Mouse (Mus musculus) right cerebral cortex, adult 2 months (tissue): ENCODE results near the gene Cdkal1.
A peak's percentile ranks its signal among the peaks of the same experiment; 100 is the strongest.

Experiments used
- DNase-seq, 2 experiments: peaks; one replicate each; pipeline ENCODE4 v3.0.0; 2021 to 2022; ENCODE audit warnings: low spot score in 2 of 2

Gene Cdkal1

DNA sequence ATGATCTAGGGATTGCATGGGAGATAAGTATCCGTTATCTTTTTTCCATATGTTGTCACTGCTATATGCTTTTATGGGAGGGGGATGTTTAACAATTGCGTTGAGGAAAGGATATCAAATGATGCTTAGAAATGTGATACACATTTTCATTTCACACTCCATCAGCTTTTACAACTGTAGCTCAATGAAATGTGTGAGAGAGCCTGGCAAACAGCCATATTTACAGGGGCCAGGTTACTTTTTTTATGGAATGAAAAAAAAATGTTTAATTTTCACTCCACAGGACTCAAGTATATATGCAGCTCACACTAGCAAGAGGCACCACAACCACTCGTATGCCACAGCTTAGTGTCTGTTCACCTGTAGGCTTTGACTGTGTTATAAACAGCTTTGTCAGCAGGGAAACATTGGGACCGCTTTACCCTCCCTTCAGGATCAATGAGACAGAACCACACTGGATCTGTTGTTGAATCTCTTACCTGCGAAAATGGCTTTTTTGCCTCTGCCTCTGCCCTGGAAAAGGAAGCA lies 501.5 kb downstream of the Cdkal1 start:
- no peak for DNase-seq

DNA sequence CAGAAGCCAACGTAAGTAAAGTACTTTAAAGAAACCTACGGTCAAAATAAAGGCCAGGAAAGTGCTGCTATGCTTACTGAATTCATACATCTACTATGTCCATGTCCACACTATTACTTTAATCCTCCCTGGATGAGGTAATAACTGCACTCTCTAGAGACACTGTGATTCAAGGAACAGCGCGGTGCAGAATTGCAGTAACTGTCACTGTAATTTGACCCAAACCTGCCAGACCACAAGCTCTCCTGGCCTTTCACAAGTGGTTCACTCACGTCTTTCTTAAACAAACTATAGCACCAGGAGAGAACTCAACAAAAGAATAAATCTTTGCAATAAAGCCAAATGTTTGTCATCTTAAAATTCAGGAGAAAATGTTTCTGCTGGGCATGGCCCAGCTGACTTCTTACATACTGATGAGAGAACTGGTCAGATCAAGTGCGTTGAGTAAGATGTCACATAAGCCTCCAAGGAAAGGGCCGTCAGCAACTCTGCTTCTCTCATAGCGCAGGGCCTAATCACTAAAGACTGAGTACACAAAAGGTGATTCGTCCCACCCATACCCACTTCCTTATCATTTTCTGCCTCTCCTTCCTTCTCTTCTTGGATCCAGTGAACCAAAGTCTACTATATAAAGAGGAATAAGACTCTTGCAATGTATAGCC lies 504.3 kb downstream of the Cdkal1 start:
- no peak for DNase-seq

DNA sequence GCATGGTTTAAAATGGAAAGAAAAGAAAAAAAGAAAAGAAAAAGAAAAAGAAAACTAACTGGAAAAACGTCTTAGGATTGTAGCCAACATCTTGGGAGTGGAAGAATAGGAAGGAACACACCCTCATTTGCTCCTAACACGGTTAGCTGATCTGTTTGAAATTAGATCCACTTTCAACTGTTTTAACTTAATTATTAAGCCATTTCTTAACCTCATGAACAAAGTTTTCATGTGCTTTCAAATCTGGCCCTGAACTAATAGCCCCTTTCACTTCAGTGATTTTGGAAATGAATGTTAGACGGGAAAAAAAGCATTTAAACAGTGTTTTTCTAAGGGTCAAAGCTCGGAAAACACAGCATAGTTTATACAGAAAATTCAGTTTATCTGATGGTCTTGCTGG lies 505.5 kb downstream of the Cdkal1 start:
- DNase-seq: no peak

DNA sequence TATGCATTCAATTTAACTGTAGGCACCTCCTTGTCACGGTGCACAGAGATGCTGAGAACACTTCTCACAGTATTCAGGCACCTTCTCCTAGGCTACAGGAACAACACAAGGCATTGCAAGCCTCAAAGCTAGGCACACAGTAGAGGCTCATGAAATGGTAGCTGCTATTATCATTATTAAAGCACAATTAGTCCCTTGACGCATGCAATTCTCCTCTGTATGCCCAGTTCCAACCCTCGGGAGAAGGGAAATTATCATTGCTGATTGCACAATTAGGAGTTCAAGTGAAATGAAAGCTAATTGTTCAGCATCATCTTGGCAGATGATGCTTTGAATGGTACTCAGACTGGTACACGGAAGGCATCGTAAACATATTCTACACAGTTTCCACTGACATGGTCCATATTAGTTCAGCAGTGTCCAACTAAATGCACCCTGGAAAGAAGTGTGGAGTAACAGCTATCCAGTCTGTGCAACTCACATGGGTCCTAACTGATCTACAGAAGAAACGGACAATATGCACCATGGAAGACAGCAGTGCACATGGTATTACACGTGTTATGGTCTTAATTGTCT lies 506.0 kb downstream of the Cdkal1 start:
- DNase-seq: no peak

DNA sequence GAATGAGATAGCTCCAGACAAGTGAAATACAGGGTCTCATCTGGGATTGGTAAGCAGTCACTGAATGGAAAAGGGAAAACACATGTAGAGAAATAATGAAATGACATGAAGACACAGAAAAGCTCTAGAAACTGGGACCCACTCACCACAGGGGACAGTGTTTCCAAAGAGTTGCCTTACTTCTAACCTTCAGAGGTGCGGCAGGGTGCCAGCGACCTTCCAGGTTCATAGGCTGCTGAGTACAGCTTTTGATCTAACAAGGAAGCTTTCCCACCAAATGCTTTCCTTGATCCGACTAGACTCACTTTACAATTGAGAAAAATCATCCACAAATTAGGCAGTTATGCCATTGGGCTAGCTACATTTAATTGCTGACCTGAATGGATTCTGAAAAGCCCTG lies 507.1 kb downstream of the Cdkal1 start:
- no peak for DNase-seq

DNA sequence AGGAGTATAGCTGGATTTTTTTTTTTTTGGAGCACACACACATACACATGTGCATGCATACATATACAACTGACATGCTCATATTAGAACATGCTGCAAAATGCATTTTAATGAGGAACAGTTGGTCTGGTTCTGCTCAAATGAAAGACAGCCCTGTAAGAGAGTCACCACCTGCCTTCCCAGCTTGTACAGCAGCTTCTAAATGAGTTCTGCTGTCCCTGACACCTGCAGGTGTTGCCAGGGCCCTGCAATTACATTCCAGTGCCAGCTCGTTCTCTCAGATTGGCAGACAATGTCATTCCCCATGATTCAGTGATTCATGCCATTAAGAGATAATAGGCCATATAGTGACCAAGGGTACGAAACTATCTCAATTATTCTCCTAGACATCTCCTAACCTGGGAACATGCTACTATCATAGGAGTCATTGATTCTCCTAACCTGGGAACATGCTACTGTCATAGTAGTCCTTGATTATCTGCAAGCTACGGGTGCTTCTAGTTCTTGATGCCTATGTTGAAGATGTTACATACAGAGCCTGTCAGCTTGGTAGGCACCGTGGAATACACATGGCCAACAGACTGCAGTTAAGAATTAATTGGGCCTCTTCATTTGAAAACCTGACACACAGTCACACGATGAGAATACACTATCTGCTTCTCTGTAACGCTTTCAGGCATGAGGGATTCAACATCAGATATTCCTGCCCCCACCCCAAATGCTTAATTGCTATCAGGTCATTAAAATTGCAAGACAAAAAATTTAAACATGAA lies 522.6 kb downstream of the Cdkal1 start:
- DNase-seq: no peak

DNA sequence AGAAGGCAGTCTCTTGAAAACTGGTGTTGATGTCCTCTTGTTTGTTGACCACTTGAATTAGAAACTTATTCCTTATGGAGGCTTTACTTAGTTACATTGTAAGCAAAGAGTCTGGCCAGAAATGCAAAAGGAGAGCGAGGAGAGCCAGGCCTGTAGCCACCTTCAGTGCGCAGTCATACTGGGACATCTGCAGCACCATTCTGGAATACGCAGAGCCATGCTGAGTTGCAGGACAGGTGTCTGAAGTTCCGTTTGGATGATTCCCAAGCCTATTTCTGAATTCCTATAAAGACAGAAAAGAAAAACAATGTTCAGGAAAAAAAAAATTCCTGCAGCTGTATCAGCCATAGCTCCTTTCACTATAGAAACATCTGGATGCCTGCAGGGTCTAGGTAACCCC lies 529.5 kb downstream of the Cdkal1 start:
- no peak for DNase-seq

DNA sequence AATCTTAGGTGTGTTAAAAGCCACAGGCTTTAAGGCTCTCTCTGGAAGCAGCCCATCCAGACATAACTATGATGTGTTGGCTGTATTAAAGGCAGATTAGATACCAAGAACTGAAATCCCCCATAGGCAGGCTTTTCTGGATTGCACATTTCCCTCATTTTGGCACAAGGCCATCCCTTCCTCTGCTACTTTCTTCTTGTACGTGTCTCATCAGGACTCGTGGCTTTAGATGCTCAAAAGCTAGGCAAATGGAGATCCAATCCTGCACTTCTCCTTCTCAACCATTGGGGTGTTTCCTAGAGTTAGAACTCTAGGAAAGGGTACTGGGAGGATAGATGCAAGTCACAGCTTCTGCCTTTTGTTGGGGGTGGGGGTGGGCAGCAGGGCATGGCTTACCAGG lies 535.1 kb downstream of the Cdkal1 start:
- DNase-seq: no peak

DNA sequence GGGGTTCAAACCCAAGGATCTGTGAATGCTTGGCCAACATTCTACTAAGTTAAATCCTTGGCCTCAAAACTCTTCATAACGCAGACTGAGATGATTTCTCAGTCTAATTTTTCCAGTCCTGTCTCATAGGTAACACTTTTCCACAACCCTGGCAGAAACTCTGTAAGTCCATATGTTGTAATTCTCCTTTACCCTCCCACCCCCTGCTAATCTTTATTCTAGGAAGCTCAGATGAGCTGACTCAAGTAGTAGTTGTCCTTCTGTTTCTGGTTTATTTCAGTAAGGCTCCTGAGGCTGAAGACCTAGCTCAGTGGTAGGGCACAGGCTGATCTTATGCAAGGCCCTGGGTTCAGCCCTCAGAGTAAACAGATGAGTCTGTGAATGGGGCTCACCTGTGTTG lies 537.8 kb downstream of the Cdkal1 start:
- DNase-seq: no peak

DNA sequence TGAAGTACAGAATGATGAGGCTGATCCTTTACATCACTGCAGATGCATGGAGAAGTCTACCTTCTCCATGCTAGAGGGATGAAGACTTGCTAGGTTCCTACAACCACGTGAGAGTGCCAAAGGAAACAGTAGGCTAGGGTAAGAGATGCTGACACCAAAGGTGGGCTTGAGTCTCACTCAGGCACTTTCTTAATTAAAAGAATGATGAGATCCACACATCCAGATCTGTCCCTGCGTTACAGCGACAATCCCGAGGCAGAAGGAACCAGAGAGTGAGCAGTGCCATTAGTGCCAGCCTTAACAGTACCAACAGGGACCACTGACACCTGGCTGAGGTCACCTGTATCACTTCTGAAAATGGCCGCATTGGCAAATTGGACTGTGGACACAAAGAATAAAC lies 539.2 kb downstream of the Cdkal1 start:
- no peak for DNase-seq

DNA sequence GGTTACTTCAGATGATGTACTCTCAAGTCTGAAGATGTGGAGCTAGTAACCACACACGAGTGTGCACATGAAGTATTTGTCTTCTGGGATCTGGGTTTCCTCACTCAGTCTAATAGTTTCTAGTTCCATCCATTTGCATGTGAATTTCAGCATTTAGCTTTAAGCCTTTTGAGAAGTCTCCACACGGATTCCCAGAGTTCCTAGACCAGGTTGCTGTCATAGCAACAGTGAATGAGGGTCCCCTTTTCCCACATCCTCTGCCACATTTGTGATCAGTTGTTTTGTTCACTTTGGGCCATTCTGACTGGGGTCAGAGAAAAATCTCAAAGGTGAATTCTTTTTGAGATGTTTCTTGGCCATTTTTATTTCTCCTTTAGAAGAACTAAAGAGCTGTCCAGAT lies 543.4 kb downstream of the Cdkal1 start:
- no peak for DNase-seq

DNA sequence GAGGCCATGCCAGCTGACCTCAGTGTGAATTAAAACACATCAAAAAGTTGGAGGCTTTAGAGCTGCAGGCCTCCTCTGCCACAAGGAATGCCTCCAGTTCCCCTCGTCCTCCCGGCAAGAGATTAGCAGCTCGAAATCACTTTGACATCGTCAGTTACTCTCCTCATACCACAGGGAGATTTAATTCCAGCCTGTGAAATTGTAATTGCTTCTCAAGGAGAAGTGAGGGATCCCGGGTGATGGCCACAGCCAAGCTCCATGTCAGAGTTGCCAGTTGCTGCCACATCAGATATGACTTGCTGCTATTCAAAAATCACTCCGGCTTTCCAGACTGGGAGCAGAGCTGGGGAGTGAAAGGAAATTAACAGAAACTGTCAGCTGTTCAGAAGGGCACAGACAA lies 548.1 kb downstream of the Cdkal1 start:
- DNase-seq: no peak

DNA sequence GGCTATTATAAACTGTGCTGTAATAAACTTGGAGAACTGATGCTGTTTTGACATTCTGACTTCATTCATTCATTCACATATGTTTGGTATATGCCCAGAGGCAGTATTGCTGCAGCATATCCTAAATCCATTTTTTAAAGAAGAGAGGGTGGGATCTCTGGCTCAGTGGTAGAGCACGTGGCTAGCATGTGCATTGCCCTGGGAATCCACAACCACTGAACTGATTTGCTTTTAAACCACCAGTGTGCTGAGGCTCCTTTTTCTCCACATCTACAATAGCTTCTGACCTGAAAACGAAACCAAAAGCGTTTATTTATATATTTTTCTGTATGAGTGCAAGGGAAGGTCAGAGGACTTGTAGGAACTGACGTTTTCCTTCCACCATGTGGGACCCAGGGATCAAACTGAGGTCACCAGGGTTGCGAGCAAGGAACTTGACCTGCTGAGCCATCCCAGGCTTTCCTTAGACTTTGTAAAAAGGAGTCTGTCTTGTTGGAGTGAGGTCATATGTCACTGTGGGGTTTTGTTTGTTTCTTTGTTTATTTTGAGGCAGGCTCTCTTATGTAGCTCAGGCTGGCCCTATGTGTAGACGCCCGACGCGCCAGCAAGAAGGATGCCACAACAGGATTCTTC lies 562.8 kb downstream of the Cdkal1 start:
- no peak for DNase-seq

DNA sequence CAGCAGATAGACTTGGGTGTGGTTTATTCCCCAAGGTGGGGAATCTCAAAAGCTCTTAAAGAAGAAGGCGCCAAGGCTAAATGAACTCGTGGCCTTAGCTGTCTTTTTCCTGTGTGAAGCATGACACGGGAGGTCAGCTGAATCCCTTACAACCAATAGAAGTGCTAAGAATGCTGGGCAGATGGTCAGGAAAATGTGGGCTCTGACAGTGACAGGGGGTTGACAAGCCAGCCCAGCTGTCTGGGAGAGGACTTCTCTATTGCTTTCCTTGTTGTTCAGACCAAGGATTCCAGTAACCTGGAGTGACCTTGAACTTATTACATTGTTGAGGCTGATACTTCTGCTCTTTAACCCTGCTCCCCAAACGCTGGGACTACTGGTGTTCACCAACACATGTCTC lies 564.9 kb downstream of the Cdkal1 start:
- DNase-seq: no peak

DNA sequence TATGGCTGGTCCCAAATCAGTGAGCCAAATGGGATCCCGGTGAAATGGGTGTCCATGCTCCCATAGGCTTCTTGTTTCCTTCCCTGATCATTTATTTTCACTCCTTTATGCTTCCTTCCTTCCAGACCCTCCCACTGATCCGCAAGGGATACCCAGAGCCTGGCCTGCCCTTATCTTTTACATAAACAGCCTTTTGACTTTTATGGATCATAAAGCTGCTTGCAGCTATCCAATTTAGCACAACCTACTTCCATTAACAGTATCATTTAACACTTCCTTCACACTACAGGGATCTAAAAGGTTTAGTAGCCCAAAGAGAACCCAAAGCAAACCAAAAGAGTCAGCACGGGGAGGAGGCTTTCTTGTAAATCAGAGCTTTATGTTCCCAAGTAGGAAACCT lies 570.4 kb downstream of the Cdkal1 start:
- no peak for DNase-seq

DNA sequence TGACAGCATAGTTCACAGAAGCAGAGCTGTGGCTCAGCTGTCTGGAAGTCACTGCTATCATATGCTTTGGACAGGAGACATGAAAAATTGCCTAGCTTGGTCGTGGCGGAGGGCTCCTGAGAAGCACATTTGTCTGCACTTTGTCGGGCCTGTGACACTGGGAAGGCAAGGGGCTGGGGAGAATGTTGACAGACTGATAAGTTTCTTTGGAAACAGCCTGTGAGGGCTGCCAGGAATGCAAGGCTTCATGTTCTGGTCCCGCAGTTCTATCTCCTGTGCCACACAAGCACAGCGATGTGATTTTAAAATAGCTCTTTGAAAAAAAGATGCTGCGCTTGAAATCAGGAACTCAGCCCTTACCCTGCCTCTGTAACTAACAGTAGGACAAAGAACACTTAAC lies 573.9 kb downstream of the Cdkal1 start:
- no peak for DNase-seq

DNA sequence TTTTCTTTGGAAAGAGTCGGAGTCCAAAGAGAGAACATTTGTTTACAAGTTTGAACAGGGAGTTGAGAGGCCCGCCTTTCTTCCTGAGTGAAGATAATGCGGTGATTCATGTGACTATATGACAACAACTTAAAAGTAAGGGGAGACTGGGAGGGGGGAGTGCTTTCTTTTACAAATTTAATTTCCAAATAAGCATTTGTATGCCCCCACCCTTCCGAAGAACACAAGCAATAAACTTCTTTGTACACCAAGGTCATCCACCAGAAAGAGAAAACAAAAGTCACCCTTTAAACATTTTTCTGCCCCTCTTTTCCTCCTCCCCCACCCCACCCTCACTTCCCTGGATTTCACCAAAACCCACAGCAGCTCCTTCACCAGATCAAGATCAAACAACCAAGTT lies 577.3 kb downstream of the Cdkal1 start:
- no peak for DNase-seq

DNA sequence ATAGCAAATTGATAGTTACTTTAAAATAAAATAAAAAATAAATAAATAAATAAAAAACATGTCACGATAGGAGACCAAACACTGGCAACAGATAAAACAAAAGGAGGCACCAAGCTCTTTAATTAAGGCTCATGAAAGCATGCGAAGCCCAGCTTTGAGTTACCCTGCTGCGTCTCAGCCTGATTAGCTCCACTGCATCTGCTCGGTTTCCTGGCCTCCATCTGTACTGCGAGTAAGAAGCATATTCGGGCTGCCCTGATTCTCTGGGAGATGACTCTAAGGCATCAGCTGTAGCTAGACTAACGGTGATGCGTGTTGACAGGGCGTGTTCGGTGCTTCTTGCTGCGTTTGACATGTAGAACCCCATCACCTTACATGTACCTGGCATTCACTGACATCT lies 581.2 kb downstream of the Cdkal1 start:
- DNase-seq: peak; percentile 22 to 41

DNA sequence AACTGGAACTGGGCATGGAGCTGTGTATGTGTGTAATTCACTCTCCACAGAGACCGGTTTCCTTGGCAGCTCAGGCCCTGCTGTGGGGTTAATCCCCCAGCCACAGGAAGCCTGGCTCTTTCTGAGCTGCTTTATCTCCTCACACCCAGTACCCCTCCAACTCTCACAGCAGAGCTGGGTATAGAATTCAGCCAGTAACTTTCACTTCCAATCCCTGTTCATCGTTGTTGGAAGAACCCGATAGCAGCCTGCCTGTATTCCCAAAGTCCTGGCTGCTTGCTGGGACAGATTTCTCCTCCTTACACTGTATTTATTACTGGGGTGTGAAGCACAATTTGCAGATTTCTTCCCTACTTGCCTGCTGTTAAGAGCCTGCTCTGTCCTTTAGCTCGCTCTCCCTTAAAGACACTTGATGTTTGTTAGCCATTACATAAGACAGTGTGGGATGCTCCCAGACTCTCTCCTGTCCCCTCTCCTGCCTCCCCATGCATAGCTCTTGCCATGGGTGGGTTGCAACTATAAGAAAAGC lies 581.7 kb downstream of the Cdkal1 start:
- DNase-seq: peak; percentile 10 to 28

DNA sequence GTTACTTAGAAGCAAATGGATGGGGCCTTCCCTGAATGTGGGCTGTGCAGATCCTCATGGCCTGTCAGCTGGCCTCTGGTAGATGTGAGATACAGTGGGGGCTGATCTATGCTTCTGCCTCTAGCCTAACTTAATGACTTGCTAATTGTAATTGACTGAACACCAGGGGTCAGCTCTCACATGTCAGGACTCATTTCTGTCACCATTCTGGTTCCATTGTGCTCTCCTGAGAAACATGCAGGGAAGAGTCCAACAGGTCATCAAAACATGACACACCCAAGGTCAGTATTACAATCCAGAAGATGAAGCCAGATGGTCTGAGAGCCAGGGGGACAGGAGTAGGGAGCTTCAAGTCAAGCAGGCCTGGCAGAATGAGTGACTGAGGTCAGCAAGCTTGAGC lies 584.0 kb downstream of the Cdkal1 start:
- DNase-seq: no peak

DNA sequence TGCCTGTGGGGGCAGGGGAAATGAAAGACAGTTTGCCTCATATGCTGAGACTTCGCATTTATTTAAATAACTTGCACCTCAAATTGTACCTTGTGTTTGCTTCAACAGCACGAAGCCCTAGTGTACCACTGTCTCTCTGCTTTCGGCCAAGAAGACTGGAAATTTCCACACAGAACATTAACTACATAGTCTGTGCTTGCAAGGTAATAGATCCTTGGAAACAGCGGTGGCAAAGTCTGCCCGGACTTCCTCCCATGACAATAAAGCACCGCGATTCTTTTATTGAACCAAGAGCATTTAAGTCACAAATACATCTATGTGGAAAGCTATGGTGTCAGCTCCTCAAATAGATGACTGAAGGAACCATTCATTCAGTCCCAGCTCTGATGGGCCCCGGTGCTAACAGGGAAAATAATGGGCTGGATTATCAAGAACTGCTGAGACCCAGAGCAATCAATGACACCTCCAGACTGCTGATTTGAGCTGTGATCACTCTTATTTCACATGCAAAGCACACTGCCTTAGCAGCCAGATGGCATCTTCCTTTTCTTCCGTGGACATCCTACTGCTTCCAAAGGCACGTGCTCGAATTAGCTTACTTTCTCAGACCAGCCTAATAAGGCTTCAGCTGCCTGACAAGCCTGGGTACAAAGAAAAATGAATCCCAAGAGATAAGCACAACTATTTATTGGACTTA lies 591.3 kb downstream of the Cdkal1 start:
- DNase-seq: no peak

DNA sequence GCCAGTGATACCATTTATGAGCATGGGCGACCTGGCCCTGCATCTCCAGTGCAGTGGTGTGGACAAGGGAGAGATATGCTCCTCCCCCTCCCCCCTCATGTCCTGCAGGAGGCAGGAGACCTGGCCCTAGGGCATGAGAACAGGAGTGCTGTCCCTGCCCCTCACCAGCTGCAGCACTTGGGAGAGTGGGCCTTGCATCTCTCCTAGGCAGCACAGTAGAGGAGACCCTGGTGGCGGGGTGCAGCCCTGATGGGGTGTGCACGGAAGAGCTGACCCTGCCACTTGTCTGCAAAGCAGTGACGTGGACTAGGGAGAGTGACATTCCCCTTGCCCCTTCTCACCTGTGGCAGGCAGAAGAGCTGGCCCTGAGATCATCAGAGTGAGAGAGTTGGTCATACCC lies 593.3 kb downstream of the Cdkal1 start:
- no peak for DNase-seq
